Mouse (Mus musculus): ENCODE data around the gene Igsf23.

- no peak for TF ChIP-seq CTCF (IDR thresholded peaks at IDR 0.05; ENCODE audit: low read depth, low read length)
- no peak for TF ChIP-seq GATA1 (IDR thresholded peaks at IDR 0.05; ENCODE audit: borderline replicate concordance, low read length)
Observed at GRCm38 (mm10) chr7:19944709-19945108, 5.8 kb downstream of the Igsf23 start.

Data from G1E (cell line).